Mouse (Mus musculus) c-Kit-positive CD71-positive TER-119-positive erythroid progenitor cells, embryonic 14.5 days (primary cell): ENCODE results near the gene Cox10.
A peak's percentile ranks its signal among the peaks of the same experiment; 100 is the strongest.
"Not testable (repeated sequence)": the region's sequence is repeated elsewhere in the genome, so short reads cannot be mapped to it uniquely, and the experiment has no call there.

Experiments
- DNase-seq: peaks from one replicate; pipeline ENCODE4 v3.0.0-alpha.2; 2013; ENCODE audit warnings: low spot score

The Cox10 gene

DNA sequence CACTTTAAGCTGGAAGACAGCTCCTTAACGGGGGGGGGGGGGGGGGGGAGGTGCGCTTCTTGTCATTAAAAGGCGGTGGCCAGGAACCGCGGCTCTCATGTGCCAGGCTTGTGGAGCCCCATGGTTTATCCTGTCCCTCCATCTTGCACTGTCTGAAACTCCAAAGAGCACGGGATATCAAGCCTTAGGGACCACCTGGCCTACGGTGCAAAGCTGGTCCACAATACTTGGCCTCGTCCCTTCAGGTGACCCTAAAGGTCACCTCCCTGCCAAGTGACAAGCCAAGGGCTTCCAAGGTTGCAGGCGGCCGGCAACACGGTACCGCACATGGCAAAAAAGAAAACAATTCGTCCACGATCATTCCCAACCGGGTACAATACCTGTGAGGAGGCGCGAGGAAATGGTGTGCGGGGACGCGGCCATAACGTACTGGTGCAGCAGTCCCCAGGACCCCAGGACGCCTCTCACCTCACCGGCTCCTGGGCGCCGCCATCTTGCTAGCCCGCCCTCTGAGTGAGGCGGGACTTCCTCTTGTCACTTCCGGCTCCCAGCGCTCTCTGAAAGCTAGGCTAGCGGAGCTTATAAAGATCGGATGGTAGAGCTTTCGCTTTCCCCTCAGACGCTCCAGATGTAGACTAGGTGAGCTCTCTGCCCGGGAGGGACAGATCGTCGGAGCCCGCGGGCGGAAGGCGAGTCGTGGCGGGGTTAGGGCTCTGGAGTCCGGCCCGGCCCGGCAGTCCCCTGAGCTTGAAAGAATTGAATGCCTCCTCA lies at the start of gene Cox10:
Gene Cox10, minus strand, starts transcription at position 513 of the 771 bp plus-strand sequence.
- DNase-seq, result peak; percentile 86

DNA sequence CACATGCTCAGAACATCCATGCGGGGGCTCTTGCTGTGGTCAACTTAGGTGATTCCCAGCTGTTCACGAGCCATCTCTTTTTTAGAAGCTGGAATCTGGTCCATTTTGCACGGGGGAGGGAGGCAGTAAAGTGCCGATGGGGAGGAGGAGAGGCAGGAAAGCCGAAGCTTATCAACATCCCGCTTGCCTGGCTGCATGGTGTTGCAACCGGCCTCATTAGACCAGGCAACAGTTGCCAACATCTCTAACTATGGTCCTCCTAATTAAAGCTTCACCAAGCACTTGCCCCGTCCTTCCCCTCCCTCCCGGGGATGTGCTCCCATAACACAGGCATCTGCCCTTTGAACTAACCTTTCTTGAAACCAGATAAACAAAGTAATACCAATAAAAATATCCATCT lies 48.7 kb upstream of the Cox10 start:
- no peak for DNase-seq

DNA sequence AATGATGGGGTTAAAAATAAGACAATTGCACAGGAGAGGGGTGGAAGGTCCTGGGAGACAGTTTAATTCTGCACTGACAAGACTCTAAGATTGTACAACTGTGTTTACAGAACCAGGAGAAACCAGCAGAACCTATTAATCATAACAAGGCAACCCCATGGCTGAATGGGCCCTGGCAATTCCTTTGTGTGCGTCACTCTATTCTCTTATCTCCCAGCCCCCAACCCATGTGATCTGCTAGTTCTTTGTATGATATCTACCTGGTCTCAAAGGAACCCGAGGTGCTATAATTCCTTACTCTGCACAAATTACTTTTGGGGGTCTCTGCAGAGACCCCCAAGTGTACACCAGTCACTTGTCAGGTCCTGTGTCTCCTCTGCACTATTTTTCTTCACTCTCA lies 46.2 kb upstream of the Cox10 start:
- DNase-seq, result no peak

DNA sequence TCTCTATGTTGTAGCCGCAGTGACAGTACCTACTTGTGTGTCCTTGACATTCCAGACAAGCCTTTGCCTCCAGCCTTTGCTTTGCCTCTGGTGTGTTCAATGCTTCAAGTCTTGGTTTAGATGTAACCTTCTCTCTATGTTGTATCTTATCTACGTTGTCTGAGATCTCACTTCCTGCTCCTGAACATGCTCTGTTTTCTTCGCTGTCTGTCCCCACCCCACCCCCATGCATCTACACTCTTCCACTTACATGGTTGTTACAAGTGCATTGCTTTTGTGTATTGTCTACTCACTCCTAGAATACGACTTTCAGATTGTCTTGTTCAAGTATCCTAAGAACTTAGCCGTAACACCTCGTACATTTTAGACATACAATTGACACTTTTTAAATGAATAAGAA lies 43.9 kb upstream of the Cox10 start:
- DNase-seq, result not testable (repeated sequence)

DNA sequence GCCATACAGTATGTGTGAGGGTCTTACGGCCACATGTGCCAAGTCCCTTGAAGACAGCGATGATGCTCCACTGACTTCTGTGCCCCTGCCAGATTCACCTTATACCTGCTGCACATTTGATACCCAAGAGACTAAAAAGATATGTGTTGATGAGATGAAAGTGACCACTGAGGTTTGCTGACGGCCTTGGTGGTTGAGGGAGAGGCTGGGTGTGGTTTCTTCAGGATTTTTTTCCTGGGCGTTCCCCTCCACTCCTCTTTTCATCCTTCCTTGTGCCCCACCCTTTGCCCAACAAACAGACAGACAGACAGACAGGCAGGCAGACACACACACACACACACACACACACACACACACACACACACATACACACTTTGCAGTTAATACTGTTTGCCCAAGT lies 37.4 kb upstream of the Cox10 start:
- DNase-seq, result no peak

DNA sequence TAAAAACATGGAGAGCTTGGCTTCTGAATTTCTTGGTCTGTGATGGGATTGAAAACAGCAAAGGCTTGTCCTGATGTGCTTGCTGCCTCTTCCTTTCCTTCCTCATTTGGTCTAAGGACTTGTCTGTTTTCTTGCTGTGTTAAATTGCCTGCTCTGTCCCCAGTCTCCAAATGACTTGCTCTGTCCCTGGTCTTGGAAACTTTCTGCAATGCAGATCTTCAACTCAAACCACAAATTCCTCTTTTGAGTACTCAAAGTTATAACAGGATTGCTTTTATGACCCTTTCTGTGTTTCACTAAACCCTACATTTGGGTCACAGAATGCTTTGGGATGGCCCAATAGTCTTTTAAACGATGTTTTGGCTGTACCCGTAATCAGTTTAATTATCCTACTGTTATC lies 36.6 kb upstream of the Cox10 start:
- DNase-seq, result no peak

DNA sequence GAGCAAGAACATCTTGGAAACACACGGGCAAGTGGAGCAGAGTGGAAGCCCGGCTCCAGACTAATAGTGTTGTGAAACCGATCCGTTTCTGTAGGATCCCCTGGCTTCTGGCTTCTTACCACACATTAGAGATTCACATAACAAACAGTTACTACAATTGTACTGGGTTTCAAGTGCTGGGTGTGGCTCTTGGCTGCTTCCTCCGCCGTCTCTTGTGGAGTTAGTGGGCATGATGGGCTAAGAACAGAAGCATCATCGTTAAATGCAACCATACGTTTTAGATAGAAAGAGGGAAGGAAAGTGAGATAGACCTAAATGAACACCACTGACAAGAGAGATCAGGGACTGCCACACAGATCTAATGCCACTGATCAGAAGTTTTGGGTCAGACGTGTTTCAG lies 35.8 kb upstream of the Cox10 start:
- no peak for DNase-seq

DNA sequence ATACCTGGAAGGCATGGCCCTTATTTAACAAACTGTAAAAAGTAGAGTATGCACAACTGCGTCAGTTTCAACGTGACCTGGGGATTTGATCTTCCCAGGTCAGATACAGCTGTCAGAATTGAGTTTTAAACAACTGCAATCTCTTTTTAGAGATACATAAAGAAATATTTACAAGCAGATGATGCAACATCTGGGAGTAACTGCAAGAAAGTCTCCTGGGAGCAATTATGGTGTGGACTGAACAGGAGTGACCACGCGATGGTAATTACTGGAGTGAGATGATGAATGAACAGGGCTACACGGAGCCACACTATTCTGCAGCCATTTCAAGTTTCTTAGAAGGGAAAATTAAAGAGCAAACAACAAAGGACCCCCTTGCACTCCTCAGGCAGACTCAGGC lies 20.8 kb upstream of the Cox10 start:
- DNase-seq, result no peak

DNA sequence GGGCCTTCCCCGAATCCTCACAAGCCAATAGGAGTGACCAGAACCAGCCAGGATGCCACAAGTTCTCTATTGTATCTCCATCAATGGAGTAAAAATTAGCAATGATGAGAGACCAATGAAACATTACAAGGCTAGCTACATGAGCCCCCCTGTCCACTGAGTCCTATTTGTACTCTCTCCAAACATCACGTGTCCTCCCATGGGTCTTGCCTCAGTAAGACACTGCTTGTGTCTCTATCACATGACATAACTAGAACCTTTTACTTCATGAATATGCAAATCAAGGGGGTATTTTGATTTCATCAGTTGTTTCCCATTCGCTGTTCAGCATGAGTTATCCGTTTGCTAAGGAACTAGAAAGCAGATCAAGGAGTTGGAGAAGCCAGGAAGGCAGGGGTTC lies 13.8 kb upstream of the Cox10 start:
- DNase-seq, result no peak

DNA sequence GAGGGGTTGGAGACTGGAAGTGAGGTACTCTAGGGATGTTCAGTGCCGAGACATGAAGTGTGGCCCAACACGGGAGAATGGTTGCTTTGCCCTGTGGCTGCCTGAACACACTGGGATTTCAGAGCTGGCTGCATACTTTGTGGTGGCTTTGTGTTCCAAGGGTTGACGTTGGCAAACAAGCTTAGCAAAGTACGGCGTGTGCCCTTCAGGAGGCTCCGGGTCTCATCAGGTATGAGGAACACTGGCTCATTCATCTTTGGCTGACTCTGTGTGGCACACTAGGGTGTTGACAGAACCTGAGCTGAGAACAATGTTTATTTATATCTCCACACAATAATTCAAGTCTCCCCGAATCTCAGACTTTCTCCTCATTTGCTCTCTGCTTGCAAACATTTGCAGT lies 11.9 kb upstream of the Cox10 start:
- DNase-seq, result no peak

DNA sequence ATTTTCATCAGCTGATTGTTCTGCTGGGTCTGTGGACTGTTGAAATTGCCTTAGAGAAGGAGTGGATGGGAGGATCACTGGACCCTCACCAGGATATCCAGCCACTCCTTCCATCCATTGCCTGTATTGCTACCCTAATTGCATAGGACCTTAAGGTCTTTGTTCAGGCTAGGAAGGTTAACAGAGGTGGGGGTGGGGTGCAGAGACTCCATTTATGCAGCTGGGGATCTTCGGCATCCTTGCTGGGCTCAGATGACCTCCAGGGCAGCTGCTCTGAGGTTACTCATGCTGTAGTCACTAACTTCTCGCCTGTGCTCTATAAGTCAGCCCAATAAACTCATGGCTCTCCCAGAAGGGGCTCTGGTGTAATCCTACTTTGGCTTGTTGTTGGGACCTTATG lies 10.4 kb upstream of the Cox10 start:
- DNase-seq, result no peak

DNA sequence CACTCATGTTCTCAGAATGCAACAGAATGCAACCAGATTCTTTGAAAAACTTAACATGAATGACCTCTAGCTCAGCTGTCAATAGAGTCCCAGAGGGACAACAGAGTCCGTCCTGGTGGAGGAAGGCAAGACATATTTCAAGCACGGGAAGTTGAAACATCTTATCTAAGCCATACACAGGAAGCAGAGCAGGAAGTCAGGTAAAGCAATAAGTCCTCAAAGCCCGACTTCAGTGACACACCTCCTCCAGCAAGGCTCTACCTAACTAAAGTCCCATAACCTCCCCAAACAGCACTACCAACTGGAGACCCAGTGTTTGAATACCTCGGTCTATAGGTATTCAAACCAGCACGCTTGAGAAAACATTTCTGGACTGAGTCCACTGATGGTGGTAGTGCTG lies 6.6 kb upstream of the Cox10 start:
- no peak for DNase-seq

DNA sequence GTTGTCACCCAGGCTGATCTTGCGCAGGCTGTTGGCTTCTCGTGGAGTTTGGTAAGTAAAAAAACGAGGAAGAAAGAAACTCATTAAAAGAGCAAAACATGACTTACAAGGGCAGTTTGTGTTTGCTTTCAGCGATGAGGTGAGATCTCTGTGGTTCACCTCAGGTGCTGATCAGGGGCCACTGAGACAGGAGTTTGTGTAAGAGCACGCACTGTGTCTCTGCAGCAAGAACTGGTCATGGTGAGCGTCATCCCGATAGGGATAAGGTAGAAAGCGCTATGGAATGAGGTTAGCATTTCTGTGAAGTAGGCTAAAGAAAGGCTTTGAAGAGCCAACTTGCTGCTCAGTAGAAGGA lies 436 bp upstream of the Cox10 start:
- peak; percentile 56 for DNase-seq

DNA sequence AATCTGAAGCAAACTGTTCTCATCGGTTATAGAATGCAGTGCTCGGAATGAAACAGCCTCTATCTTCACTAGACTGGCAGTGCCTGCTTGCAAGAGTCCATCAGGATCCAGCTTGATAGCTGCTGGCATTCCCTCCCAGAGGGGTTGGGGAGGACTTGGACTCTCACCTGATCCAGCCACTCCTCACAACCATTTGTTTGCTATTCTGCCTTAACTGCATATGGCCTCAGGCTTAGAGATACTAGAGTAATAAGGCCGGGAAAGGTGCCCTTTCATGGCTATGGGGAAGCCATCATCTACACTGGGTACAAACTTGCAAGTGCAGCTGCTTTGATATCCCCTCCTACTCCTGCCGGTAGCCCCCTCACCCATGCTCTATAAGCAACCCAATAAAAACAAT lies 3.1 kb downstream of the Cox10 start:
- DNase-seq, result no peak

DNA sequence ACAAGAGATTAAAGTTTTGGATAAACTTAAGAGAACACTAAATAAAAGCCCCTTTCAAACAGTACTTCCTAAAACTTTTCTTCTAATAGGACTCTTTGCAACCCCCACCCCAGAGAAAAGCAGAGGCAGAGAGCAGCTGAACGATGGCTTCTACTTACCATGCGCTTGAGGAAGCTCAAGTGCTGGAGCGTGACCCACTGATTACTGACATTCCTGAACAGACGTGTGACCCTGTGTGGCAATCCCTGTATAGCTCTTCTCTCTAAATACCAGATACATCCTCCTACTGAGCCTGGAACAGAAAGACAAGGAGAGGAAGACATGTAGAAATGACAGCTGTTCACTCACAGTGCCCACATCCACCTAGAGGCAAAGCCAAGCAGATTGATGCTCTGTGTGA lies 5.9 kb downstream of the Cox10 start:
- DNase-seq, result no peak

DNA sequence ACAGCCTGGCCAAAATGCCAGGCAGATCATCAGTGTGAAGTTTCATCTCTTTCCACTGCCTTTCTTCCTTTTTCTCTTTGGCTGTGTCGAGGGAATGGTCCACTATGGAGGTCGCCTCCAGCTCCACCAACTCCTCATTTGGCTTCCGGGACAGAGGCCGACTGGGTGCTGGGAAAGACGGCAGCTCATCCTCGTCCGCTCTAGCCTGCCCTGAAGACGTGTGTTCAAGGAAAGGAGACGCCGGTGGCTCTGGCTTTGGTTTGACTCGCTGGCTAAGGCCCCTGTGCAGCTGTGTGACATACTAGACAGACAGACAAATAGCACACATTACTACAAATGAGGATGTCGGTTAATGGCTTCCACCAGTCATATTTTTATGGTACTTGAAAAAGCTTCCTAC lies 7.7 kb downstream of the Cox10 start:
- no peak for DNase-seq

DNA sequence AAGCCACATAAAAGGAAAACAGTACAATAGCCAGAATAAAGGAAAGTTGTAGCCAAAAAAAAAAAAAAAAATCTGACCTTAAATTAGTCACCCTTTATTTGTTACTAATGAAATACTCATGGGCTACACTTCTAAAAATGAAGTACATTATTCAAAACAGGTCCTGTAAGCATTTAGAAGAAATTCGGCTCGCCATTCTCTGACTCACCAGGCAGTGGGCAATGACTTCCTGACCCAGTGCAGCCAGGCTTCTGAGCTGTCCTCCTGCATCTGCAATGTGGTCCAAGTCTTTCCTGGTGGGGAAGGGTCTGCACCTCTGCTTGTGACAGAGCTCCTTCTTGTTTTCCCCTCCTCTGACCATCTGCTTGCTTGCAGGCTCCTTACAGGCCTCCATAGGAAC lies 13.3 kb downstream of the Cox10 start:
- DNase-seq, result no peak

DNA sequence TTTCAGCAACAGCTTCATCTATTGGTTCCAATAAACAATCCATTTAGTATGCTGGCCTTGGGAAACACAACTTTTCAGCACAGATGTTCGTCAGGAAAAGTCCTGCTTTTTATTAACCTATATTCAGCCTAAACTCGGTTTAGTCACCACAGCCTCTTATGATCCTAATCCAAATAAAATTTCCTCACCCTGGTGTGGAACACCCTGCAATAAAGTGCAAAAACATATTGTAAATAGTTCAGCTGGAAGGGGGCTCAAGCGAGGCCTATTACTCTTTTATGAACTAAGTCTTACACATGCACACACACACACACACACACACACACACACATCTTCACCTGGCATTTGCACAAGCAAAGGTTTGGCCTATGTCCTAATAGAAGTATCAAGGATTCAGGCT lies 16.1 kb downstream of the Cox10 start:
- no peak for DNase-seq

DNA sequence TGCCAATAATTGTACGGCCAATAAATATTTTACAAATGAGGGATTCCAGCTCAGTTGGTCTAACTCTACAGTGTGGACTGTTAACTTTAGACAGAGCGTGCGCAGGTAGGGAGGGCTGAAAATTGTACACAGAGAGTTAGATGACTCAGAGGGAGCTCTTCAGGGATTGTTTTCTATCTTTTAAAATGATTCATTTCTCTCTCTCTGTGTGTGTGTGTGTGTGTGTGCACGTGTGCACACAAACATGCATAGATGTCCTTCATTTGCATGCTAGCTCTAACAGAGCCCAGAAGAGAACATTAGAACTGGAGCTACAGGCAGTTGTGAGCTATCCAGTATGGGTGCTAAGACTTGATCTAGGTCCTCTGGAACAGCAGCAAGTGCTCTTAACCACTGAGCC lies 17.0 kb downstream of the Cox10 start:
- no peak for DNase-seq

DNA sequence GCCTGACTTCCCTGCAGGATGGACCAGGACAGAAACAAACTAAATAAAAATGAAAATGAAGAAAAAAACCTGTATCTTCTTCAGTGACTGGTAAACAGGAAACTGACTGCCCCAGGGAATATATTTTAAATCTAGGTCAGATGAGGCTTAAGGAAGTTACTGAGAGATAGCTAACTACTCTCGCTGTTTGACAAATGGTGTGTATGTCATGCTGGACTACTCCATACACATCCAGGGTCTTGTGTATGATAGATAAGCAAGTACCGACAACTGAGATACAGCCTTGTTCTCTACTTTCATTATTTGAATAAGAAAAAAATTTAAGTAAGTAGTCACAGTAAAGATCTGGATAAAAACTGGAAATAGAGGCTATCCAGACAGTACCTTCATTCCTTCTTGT lies 20.0 kb downstream of the Cox10 start:
- DNase-seq, result no peak

DNA sequence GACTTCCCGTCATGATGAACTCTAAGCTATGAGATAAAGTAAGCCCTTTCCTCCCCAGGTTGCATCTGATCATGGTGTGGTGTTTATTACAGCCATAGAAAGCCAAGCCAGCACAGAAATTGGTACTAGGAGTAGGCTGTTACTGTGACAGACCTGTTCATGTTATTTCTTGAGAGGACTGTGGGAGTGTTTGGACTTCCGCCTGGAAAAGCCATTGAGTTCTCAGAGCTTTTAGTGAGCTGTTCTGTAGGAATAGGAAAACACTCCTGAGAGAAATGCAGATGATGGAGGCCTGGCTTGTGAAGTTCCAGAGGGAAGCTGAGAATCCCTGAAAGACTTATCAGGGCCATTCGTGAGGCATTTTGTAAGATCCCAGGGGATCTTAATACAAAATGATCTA lies 20.8 kb downstream of the Cox10 start:
- no peak for DNase-seq

DNA sequence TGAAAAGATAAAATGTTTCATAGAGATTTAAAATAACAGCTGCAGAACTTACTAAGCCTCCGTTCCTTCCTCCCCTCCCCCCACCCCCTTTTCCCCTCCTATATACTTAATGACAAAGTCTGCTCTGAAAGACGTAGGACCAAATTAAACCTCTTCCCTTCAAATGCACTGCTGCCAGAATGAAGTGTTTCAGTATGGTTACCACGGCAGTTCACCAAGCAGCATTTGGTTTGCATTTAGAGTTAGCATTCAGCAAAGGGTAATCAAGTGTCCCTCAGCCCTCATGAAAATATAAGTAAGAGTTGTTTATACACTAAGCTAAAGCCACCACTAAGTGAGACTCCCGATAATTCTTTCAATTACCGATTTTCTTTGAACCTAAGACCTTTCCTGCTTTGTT lies 25.9 kb downstream of the Cox10 start:
- DNase-seq, result no peak

DNA sequence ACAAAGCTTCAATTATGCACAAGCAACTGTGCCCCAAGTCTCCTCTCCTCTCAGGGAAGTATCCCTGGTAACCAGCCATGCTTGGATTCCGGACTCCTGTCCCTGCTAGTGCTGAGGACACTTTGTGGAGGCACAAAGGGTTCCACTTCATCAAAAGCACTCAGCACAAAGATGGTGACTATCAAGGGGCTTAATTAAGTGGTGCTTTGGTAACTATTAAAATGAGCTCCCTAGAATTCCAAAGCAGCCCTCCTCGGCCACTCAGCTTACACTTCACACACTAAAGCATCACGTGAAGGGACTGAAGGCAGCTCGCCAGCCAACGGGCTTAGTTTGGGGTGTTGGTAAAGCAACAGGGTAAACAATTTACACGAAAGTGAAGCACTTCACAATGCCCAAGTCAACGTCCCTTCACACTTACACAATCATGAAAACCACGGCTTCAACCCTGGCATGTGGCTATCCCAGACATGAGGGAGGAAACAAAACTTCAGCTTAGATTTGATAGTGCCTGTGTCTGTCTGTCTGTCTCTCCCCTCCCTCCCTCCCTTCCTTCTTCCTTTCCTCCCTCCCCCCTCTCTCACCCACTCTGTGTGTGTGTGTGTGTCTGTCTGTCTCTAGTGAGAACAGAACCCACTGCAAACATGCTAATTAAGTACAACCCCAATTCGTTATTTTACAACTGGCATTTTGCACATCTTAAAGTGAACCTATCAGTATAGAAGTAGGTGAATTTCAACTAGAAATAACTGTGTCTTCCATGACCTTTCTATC lies 27.9 kb downstream of the Cox10 start:
- DNase-seq, result no peak

DNA sequence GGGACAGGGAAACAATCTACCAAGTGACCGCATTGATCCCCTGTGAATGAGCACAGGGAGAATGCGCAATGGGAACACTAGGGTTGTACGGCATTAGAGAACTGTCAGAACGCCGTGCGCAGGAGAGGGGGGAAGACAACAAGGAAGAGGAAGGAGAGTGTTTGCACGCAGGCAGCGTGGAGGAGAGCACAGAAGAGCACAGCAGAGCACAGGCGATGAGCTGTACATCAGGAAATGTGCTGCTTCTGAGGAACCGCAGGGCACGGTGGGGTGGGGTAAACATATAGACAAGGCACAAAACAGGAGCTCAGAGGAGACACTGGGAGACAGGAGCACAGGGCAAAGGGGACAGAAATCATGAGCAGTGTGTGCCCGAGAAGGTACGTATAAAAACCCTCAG lies 31.8 kb downstream of the Cox10 start:
- no peak for DNase-seq
